Mouse (Mus musculus) telencephalon, adult 2 months (tissue): ENCODE measurements around the gene Spryd7.
"Not testable (repeated sequence)": the region's sequence is repeated elsewhere in the genome, so short reads cannot be mapped to it uniquely, and the experiment has no call there.

Experiments used
- DNase-seq: peaks from one replicate; pipeline ENCODE4 v3.0.0-alpha.2; 2011; ENCODE audit warnings: low read depth, low spot score

Gene Spryd7

DNA sequence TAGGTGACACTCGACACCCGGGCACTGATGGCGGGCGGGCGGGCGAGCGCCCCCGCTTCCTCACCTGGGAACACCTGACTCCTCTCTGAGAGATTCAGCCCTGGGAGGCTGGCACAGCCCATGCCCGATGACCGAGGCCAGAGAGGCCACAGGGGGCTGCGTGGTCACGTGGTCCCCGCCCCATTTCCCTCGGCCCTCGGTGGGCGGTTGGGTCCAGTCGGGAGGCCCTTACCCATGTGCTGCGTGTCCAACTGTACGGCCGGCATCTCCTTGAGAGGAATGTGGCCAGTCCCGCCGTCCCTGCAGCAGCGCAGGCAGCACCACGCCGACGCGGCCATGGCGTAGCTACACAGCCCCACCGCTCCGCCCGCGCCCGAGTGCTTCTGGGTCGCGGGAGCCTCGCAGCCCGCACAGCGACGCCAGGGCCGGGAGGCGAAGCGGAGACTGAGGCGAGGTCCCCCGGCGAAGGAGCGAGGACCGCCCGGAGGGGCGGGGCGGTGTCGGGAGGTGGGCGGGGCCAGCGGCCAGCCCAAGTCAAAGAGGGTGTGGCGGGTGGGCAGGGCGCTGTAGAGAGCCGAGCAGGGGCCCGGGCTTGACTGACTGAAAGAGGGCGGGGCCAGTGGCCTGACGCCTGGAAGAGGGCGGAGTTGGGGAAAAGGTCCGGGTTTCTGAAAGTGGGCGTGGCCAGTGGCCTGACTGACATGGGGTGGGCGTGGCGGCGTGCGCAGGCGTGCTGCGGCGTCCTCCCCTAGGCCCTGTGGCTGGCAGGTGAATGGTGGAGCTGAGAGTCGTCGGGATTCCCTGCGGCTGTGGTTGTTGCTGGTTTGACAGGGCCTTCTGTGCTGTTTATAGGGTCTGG is at the start of gene Spryd7:
Spryd7 (minus strand) TSS at position 598 of the 859 bp plus-strand sequence.
- DNase-seq: peak; percentile 97

DNA sequence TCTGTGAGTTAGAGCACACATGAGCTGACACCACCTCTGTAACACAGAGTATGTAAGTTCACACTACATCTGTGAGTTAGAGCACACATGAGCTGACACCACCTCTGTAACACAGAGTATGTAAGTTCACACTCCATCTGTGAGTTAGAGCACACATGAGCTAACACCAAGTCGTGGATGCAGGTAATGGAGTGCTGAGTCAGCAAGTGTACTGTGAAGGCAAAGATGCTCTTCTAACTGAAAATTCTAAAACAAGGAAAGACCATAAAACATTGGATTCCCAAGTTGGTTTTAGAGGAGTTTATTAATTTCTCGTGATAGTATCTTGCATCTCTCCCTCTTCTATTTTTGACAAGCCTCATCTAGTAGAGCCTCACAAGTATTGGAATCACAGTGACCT is 49.4 kb upstream of the Spryd7 start:
- DNase-seq: not testable (repeated sequence)

DNA sequence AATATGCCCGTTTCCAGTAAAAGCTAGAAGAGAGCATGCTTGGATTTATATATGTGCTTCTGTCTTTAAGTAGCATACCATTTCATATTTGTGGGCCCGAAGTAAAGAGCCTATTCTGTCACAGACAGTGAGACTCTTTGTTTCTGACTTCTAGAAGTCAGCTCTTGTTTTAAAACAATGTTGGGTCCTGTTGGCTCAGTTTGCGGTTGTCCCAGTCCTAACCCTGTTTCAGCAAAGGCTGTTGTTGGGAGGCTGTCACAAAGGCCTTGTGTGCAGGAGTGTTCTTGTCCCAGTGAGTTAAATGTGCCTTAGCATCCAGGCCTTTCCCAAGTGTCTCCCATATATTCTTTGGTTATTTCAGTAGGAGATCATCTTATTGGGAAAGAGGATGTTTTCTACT is 47.4 kb upstream of the Spryd7 start:
- DNase-seq: peak; percentile 68

GRCm38 (mm10) chr14:61603069-61603755 is 46.5 kb upstream of the Spryd7 start:
- DNase-seq: peak; percentile 55

DNA sequence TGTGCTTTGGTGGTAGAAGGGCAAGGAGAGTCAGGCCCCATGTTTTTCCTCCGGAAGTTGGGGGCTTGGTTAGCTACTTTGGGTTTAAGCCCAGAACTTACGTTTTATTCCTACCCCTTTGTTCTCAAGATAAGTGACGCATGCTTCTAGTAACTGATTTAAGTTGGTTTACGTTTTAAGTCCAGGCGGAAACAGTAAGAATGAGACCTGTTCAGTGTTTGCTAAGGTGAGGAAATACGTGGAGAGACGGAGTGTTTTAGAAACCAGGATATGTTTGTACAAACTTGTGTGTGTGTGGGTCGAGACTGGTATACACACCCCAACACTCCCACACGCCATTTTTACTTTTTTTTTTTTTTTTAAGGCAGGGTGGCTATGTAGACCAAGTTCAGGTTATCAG is 44.7 kb upstream of the Spryd7 start:
- no peak for DNase-seq

- peak; percentile 59 for DNase-seq
Observed at GRCm38 (mm10) chr14:61599057-61599806, 42.5 kb upstream of the Spryd7 start.

- DNase-seq: no peak
Observed at GRCm38 (mm10) chr14:61597968-61598367, 41.3 kb upstream of the Spryd7 start, which contains the start of gene Trim13. TSS of gene Trim13 (plus strand) at chr14:61598247.

DNA sequence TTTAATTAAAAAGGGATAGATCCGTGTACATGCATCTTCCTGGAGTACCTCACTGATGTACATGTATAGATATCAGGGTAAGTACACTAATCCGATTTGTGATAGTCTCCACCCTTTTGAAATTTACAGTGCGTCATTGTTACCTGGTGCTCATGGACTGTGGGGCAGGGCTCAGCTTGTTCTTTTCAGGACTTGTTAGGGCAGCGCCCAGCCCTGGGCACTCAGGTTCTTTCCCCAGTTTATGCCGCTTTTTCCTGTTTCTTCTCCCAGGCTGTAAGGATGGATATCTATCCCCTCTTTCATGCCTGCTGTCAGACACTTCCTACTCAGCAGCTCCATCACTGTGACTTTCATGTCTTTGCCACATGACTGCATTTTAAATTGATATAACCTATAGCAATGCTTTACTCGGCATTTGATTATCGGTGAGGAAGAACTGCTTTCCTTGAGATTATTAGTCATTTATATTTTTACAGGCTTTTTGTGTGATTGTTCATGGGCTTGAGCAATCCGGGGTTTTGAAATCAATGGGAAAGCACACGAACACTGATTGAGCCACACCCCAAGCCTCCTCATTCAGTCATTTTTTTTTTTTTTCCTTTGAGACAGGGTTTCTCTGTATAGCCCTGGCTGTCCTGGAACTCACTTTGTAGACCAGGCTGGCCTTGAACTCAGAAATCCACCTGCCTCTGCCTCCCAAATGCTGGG is 40.2 kb upstream of the Spryd7 start:
- DNase-seq: no peak

- no peak for DNase-seq
Observed at GRCm38 (mm10) chr14:61589288-61590065, 32.8 kb upstream of the Spryd7 start.

DNA sequence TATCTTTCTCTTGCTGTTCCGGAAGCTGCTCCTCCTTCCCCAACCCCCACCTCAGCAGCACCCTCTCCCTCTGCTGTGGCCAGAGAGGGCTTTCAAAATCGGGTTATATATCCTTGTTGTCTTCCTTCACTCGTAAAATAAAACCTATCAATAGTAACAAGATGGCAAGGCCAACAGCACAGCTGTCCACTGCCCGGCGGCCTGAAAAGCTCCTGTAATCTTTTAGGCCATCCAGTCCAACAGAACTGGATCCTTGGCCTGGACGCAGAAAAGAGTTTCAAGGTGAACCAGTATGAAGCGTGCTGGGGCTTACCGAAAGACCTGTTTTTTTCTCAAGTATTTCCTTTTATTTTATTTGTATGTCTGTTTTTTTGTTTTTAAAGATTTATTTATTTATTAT is 19.3 kb upstream of the Spryd7 start:
- no peak for DNase-seq

DNA sequence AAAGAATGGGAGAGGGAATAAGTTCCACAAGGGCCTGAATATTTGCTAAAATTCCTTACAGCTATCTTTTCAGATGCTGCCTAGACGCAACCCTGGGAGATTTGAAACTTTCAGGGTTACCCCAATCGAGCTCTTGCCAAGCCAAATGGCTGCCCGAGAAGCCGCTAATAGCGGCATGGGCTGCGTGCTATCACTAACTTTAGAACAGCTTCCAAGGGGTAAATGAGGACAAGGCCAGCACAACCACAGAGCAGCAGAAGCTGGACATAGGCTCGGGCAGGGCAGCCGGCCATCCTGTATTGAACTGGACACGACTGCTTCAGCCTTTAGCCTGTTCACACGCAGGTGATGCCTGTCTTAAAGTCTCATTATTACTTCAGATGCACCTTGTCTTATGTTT is 18.4 kb upstream of the Spryd7 start:
- DNase-seq: no peak

DNA sequence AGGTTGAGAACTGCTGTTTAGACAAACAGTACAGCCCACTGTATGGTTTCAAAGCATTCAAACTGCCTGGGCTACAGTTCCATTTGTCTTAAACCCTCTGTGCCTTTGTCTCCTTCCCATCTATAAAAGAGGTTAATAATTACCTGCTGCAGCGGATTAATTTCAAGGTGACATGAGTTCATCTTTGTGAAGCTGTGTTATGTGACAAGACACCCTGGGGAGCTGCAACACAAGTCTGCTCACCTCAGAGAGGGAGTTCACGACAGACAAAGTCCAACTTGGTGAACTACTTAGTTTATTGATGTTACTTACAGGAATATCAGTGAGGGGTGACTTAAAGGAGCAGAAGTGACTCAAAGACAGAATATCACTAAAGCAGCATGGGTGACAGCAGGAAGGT is 15.4 kb upstream of the Spryd7 start:
- DNase-seq: no peak

DNA sequence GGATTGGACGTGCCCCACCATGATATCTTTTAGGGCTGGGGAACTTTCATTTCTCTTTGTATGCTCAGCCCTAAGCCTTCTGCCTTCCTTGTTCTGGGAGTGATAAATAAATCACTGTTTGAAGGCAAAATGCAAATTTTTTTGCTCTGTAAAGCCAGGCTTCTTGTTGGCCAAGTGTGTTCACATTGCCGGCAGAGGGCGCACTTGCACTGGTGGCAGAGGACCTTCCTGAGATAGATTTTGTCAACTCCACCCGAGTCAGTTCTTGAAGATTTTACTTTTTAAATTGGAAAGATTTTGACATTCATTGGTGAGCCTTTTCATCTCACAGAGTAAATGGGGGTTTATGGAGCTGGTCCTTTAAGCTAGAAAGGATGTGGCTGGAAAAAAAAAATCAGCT is 14.7 kb upstream of the Spryd7 start:
- DNase-seq: peak; percentile 62

DNA sequence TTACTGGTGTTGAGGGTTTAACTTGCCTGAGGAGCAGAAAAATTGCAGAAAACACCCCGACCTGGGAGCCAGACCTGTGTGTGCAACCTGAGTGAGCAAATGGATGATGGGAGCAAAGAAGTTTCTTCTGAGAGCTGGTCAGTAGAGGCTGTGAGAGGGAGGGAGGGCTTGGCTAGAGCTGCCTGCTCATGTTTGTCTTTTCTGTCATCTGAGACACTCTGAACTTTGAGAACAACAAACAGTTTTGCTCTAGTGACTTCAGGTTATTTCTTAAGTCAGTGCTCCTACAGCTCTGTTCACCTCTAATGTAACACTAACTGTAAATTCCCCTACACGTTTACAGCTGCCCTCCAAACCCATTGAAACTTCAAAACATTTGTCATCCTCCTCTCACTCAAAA is 12.7 kb upstream of the Spryd7 start:
- no peak for DNase-seq

DNA sequence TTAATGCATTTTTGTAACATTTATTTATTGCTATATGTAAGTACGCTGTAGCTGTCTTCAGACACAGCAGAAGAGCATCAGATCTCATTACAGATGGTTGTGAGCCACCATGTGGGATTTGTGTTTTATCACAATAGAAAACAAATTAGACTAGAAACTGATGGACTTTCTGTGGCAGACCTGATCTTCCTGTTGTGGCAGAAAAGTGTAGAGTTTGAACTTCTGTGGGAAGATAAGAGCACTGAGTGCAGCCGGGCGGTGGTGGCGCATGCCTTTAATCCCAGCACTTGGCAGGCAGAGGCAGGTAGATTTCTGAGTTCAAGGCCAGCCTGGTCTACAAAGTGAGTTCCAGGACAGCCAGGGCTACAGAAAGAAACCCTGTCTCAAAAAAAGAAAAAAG is 9.5 kb upstream of the Spryd7 start:
- not testable (repeated sequence) for DNase-seq

DNA sequence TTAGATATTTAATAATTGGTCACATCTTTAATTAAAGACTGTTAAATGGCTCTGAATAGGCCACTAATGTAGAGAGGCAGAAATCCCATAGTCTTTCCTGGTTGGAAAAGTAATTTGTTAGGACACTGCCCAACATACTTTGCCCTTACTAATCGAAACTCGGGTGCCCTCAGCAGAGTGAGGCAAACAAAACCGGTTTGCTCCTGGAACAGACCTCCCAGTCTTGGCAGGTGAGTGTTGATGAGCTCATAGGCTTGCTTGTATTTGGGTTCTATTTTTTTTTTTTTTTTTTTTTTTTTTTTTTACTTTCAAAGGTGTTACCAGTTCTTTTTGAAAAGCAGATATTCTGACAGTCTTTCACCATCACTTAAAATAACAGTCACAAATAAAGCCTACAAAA is 3.2 kb upstream of the Spryd7 start:
- no peak for DNase-seq

DNA sequence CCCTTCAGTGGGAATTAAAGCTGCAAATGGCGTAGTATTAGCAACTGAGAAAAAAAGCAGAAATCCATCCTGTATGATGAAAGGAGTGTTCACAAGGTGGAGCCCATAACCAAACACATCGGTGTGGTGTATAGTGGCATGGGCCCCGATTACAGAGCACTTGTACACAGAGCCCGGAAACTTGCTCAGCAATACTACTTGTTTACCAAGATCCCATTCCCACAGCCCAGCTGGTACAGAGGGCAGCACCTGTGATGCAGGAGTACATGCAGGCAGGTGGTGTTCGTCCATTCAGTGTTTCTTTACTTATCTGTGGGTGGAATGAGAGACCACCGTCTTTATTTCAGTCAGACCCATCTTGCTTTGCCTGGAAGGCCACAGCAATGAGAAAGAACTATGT is 2.2 kb upstream of the Spryd7 start:
- DNase-seq: no peak

DNA sequence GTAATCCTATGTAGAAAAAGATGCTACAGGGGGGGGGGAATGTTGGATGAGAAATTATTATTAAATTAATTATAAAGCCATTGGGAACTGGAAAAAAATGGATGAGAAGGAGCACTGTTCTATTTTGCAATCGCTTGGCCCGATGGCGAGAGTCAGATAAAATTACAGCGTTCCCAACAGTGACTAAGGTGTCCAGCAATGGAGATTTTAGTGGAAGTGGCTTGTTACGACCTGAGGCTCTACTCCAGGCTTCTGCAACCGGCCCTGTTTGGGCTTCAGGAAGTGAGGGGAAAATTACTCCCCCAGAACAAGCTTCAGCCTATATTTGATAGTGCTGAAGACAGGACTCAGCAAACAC is 776 bp downstream of the Spryd7 start:
- no peak for DNase-seq

DNA sequence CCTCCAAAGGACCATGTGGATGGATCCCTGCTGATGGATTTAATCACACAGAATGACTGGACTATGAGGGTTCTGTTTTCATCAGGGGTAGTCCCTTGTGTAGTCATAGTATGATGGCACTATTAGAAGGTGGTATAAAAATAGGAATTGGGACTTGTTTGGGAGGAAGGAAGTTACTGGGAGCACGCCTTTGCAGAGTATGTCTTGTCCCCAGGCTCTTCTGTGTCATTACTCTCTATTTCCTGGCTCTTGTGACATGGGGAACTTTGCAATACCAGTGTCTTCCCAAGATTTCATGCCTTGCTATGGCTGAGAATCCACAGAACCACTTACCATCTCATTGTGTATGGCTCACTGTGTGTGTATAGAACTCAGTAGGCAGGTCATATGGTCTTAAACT is 8.1 kb downstream of the Spryd7 start:
- DNase-seq: no peak

DNA sequence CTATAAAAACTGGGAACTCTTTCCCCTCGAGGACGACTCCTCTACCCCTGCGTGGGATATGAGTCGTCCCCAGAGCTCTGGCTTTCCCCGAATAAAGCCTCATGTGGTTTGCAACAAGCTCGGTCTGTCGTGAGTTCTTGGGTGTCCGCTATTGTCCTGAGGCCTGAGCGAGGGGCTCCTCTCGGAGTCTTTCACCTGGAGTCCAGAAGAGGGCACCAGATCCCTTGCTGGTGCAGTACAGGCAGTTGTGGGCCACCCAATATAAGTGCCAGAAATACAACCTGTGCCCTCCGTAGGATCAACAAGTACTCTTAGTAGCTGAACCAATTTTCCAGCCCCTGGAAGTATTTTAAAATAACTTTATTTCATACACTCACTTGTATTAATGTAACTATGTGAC is 18.9 kb downstream of the Spryd7 start:
- not testable (repeated sequence) for DNase-seq
